Mouse (Mus musculus): ENCODE measurements around the gene C87436. TPM values are rescaled to one million over a fixed set of nuclear protein-coding genes. Genes with fewer than 3 reads are reported as not detected.

Gene C87436
- polyA plus RNA-seq, 1 experiment from 2014 or later, result 24.4 TPM

DNA sequence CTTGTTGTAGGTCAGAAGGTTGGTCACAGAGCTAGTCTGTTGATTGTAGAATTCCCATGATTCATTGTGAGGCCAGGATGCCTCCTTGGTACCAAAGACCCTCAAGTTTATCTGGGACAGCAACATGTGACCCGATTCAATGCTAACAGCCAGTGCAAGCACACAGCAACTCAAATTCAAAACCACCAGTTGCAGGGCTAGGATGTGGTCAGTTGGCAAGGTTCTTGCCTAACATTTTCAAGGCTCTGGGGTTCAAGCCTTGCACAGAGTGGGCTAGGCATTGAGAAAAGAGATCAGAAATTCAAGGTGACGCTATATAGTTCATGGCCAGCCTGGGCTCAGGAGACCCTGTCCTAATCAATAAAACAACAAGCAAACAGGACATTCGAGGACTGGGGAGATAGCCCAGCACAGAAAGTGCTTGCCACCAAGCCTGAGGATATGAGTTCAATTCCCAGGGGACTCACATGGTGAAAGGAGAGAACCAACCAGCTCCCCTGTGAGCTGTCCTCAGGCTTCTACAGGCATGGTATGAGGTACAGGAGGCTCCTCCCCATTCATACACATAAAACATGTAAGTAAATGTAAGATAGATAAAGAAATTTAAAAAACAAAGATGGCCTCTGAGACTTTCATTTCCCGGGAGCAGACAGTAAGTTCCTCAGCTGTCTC is 71.2 kb downstream of the C87436 start:
- H3K9me3 ChIP-seq, result no peaks in the 10 kb centered on the region
- 82% methylated on average over 4 of the region's 4 CpGs for WGBS

DNA sequence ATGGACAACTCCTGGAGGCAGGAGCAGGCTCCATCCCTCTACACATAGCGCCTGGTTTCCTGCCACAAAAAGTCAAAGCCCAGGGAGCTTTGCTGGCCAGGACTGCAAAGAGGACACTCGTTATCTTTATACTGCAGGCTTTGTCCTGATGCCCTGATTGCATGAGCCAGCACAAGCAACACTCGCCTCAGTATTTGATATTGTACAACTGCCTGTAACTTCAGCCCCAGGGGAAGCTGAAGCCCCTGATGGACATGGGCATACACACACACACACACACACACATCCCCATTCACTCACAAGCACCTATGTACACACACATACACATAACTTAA is 71.7 kb downstream of the C87436 start:
- H3K4me3 ChIP-seq, result no peak overlapping the region
- 69% methylated on average over 3 of the region's 3 CpGs for WGBS
- no peak overlapping the region for H3K27ac ChIP-seq
- no peaks in the 10 kb centered on the region for H3K9me3 ChIP-seq
- H3K36me3 ChIP-seq (replicated peaks), result no peaks in the 10 kb centered on the region
- DNase-seq (ENCODE audit: extremely low spot score, low spot score), result no peak
- no peaks in the 10 kb centered on the region for H3K27me3 ChIP-seq (ENCODE audit: poor library complexity, severe bottlenecking)
- H3K4me1 ChIP-seq, result no peaks in the 10 kb centered on the region

More for the DNA sequence above, 71.2 kb downstream of the C87436 start:
- H3K4me3 ChIP-seq, result no peak overlapping the region
- DNase-seq (ENCODE audit: extremely low spot score, low spot score), result no peak
- H3K27me3 ChIP-seq (ENCODE audit: poor library complexity, severe bottlenecking), result no peaks in the 10 kb centered on the region
- H3K36me3 ChIP-seq (replicated peaks), result no peaks in the 10 kb centered on the region
- no peaks in the 10 kb centered on the region for H3K4me1 ChIP-seq
- no peak overlapping the region for H3K27ac ChIP-seq

DNA sequence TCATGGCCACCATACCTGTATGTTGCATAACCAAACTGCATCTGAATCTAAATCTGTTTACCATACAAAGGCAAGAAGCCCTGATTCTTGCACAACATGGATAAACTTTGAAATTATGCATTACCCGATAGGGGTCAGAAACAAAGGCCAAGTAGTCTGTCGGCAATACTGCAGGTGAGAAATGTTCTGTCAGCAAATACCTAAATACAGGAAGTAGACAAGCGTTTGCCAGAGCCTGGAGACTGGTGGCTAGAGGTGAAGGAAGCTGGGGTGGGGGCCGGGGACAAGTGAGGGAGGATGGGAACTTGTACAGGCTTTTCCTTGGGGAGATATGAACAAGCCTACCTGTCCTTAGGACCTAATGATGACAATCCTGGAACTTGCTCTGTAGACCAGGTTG is 72.8 kb downstream of the C87436 start:
- no peaks in the 10 kb centered on the region for H3K9me3 ChIP-seq
- H3K36me3 ChIP-seq (replicated peaks), result no peaks in the 10 kb centered on the region
- no peak overlapping the region for H3K27ac ChIP-seq
- no peaks in the 10 kb centered on the region for H3K4me1 ChIP-seq
- H3K4me3 ChIP-seq, result no peak overlapping the region
- no peaks in the 10 kb centered on the region for H3K27me3 ChIP-seq (ENCODE audit: poor library complexity, severe bottlenecking)
- DNase-seq (ENCODE audit: extremely low spot score, low spot score), result no peak
- WGBS, result 86% methylated on average over 4 of the region's 4 CpGs

DNA sequence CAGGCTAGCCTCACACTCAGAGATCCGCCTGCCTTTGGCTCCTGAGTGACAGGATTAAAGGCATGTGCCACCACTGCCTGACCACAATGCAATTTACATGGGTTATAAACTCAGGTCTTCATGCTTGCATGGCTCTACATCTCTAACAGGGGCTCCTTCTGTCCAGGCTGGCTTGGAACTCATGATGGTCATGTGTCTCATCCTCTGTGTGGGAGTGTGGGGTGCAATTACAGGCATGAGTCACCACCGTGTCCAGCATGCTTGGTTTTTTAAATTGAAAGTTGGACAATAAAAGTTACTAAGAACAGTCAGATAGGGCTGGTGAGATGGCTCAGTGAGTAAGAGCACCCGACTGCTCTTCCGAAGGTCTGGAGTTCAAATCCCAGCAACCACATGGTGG is 75.1 kb downstream of the C87436 start:
- 92% methylated on average over 4 of the region's 4 CpGs for WGBS
- Histone ChIP-seq H3K4me1 (no peaks in the 10 kb centered on the region), H3K27me3 (ENCODE audit: poor library complexity, severe bottlenecking) (no peaks in the 10 kb centered on the region), H3K27ac (no peak overlapping the region), H3K9me3 (no peaks in the 10 kb centered on the region), H3K36me3 (replicated peaks) (no peaks in the 10 kb centered on the region), H3K4me3 (no peak overlapping the region)
- DNase-seq (ENCODE audit: extremely low spot score, low spot score), result no peak

DNA sequence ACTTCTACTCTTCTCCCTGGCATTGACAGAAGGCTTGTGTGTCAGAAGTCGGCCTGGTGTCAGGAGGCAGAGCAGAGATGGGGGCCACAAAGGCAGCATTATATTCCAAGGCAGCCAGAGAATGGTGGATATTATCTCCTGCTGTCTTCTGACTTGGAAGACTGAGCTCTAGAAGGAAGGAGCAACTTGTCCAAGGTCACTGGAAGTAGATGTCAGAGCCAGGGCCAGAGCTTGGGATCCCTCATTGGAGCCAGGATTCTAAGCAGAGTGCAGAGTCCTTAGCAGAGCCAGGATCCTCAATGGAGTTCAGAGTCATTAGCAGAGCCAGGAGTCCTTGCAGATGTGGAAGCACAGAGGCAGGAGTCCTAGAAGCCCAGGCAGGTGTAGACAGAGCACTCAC is 77.8 kb downstream of the C87436 start:
- H3K4me1 ChIP-seq, result no peaks in the 10 kb centered on the region
- 75% methylated on average over 1 of the region's 1 CpGs for WGBS

DNA sequence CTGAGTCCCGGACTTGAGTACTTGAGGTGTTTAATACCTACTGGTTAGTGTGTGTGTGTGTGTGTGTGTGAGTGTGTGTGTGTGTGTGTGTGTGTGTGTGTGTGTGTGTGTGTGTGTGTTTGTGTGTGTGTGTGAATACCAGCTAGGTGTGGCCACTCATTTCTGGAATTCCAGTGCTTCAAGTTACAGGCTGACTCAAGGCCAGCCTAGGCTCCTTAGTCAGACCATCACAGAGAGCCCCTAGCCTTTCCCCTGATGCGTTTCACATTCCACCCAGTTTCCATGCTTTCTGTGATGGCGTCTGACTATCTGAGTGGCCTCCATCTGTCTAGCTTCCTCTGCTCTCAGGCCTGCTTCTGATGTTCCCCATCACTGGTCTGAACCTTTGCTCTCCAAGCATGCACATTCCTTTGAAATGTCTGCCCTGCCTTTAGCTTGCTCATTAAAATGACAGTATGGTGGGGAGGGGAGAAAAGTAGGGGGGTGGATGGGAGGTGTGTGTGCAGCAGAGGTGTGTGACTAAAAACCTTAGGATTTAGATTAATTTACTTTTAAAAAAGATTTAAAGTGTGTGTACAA is 81.7 kb downstream of the C87436 start:
- Histone ChIP-seq H3K36me3 (replicated peaks) (peaks cover 35% of the 10 kb centered on the region), H3K4me3 (no peak overlapping the region), H3K27ac (no peak overlapping the region), H3K9me3 (no peaks in the 10 kb centered on the region), H3K27me3 (ENCODE audit: poor library complexity, severe bottlenecking) (no peaks in the 10 kb centered on the region), H3K4me1 (peaks cover 19% of the 10 kb centered on the region)
- 84% methylated on average over 3 of the region's 3 CpGs for WGBS
- DNase-seq (ENCODE audit: extremely low spot score, low spot score), result no peak

More for the DNA sequence above, 77.8 kb downstream of the C87436 start:
- Histone ChIP-seq H3K36me3 (replicated peaks) (peaks cover 2% of the 10 kb centered on the region), H3K9me3 (no peaks in the 10 kb centered on the region), H3K4me3 (no peak overlapping the region), H3K27ac (no peak overlapping the region), H3K27me3 (ENCODE audit: poor library complexity, severe bottlenecking) (no peaks in the 10 kb centered on the region)
- DNase-seq (ENCODE audit: extremely low spot score, low spot score), result no peak

DNA sequence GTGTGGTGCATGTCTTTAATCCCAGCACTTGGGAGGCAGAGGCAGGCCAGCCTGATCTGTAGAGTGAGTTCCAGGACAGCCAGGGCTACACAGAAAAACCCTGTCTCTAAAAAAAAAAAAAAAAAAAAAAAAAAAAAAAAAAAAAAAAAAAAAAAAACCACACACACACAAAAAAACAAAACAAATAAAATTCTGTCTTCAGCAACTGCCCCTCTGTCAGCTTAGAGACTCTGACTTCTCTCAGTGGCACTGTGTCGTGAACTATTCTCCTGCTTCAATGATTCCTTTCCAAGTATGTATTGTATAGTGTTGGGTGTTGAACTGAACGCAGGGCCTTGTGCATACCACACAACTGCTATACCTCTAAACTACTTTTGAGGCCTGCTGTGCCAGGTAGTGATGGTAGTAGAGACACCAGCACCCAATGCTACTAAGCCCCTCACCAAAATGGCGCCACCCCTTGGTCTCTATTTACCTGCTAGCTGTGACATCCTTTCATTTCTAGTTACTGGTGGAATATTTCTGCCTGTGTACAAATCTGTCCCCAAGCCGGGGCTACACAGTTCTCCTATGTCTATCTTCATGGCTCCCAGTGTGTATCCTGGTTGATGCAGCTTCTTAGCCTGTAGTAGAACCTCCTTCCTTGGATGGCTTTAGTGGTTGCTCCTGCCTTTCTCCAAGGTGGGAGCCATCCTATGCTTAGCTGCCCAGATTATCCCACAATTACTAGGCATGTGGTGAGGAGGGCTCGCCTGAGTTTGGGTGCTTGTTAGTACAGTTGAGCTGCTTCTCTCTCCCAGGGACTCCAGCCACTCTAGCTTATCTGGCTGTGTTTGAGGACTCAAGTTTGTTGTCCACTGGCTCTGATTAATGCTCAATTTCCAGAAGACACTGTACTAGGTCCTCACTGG is 84.1 kb downstream of the C87436 start:
- H3K4me3 ChIP-seq, result peak overlapping the region; percentile 98
- H3K36me3 ChIP-seq (replicated peaks), result peaks cover 42% of the 10 kb centered on the region
- no peaks in the 10 kb centered on the region for H3K9me3 ChIP-seq
- 76% methylated on average over 5 of the region's 5 CpGs for WGBS
- H3K27me3 ChIP-seq (ENCODE audit: poor library complexity, severe bottlenecking), result no peaks in the 10 kb centered on the region
- H3K4me1 ChIP-seq, result peaks cover 21% of the 10 kb centered on the region
- H3K27ac ChIP-seq, result no peak overlapping the region
- no peak for DNase-seq (ENCODE audit: extremely low spot score, low spot score)

Other genes with a start within 250 kb of the C87436 start
- gene Tgfa, start 243.2 kb upstream of the C87436 start, polyA plus RNA-seq (2016; fragmentation: Nextera tagmentation; extraction: Ambion mirVana), result 1.2 and 1.3 TPM in 2 replicates
- gene Fam136a, start 72.7 kb upstream of the C87436 start, polyA plus RNA-seq (2016; fragmentation: Nextera tagmentation; extraction: Ambion mirVana), result 208 and 210 TPM in 2 replicates
- 939 and 953 TPM in 2 replicates for gene Snrpg, start 67.1 kb upstream of the C87436 start, polyA plus RNA-seq (2016; fragmentation: Nextera tagmentation; extraction: Ambion mirVana)
- 73.5 and 78.3 TPM in 2 replicates for gene Pcyox1, start 41.2 kb upstream of the C87436 start, polyA plus RNA-seq (2016; fragmentation: Nextera tagmentation; extraction: Ambion mirVana)
- gene Tia1, start 34.2 kb upstream of the C87436 start, polyA plus RNA-seq (2016; fragmentation: Nextera tagmentation; extraction: Ambion mirVana), result 209 and 212 TPM in 2 replicates
- gene Gm44790, start 11.7 kb upstream of the C87436 start, polyA plus RNA-seq (2016; fragmentation: Nextera tagmentation; extraction: Ambion mirVana), result 0.83 TPM in 1 of 2 replicates, not detected in the other
- gene Pcbp1, start 87.9 kb downstream of the C87436 start, polyA plus RNA-seq (2016; fragmentation: Nextera tagmentation; extraction: Ambion mirVana), result 305 and 358 TPM in 2 replicates
- 0.16 and 0.32 TPM in 2 replicates for gene Asprv1, start 189.8 kb downstream of the C87436 start, polyA plus RNA-seq (2016; fragmentation: Nextera tagmentation; extraction: Ambion mirVana)
- 8.2 and 8.3 TPM in 2 replicates for gene Mxd1, start 230.8 kb downstream of the C87436 start, polyA plus RNA-seq (2016; fragmentation: Nextera tagmentation; extraction: Ambion mirVana)
- gene Snrnp27, start 246.1 kb downstream of the C87436 start, polyA plus RNA-seq (2016; fragmentation: Nextera tagmentation; extraction: Ambion mirVana), result 125 and 136 TPM in 2 replicates

All from forebrain, embryonic 10.5 days (tissue).